Mouse (Mus musculus): ENCODE measurements around the gene Srp68. TPM values are rescaled to one million over a fixed set of nuclear protein-coding genes. Genes with fewer than 3 reads are reported as not detected.
A peak's percentile ranks its signal among the peaks of the same experiment; 100 is the strongest.

Gene Srp68
- total RNA-seq, 2 experiments from 2014 or later = 52.0 to 55.7 TPM

DNA sequence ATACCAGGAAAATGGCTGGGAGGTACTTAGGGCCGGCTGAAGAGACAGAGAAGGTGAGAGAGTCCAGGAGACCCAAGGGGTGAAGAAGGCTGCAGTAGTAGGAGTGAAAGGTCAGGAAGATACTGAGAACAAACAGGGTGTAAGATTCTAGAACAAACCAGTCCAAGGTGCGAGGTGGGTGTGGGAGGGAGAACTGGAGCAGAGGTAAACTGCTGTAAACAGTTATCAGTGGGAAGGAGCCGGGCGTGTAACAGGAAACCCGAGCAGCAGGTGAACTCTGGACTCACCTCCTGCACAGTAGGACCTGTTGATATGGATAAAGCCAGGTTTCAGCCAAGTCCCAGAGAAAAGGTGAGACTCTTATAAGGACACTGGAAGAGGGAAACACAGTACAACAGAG lies 63.3 kb downstream of the Srp68 start:
- DNase-seq (ENCODE audit: low spot score in 2 of 2) = no peak

DNA sequence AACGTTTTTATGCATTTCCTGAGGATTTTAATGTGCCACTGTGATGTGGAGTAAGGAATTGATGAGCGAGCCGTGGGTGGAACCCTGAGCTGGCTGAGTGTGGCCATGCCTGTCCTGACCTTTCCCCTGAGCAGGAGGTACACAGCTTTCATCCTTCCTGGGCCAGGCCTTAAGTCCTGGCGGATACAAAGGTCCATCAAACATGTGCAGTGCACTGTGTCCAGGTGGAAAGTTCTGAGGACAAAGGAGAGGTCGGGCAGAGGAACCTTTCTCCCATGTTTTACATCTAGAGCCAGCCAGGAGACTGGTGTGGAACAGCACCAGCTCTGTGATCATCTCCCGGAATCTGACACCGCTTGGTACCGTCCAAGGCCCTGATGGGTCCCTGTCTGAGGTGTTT lies 64.8 kb downstream of the Srp68 start:
- no peak for DNase-seq (ENCODE audit: low spot score in 2 of 2)

DNA sequence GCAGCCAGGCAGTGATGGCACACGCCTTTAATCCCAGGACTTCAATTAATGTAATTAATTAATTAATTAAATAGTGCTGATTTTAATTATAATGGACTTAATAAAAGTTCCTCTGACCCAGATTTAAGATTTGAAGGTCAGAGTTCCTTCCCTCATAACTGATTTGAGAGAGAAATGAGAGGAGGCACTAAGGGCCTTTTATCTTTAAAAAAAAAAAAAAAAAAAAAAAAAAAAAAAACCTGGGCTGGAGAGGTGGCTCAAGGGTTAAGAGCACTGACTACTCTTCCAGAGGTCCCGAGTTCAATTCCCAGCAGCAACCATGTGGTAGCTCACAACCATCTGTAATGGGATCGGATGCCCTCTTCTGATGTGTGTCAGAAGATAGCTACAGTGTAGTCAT lies 65.4 kb downstream of the Srp68 start:
- no peak for DNase-seq (ENCODE audit: low spot score in 2 of 2)

DNA sequence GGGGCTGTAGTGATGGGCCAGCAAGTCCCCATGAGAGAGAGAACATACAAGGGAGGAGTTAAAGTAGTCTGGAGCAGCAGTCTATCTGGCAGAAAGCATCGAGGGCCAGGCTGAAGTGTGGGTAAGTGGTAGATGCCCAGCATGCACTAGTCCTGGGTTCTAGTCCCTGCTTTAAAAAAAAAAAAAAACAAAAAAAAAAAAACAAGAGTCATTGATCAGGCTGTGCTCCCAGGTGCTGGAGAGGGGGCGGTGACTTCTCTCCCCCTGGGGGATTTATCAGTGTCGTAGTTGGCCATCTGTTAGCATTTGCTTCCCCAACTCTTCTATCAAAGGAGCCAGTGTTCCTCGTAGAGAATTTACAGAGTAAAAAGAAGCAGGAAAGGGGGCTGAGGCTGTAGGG lies 67.3 kb downstream of the Srp68 start:
- DNase-seq (ENCODE audit: low spot score in 2 of 2) = no peak

DNA sequence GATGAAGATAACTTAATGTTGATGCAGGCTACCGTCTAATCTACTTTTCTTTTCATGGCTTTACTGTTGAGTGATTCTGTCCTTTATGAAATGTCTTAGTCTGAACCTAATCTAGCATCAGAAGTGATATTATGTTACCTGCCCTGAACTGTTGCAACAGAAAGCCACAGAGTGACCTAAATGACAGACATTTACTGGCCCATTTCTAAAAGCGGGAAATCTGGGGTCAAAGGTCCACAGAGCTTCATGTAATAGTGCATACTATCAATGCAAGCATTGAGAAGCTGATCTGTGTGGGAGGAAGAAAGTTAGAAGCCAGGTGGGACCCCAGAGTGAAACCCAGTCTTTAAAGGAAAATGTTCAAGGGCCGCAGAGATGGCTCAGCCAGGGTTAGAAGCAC lies 70.9 kb downstream of the Srp68 start:
- DNase-seq (ENCODE audit: low spot score in 2 of 2) = no peak

DNA sequence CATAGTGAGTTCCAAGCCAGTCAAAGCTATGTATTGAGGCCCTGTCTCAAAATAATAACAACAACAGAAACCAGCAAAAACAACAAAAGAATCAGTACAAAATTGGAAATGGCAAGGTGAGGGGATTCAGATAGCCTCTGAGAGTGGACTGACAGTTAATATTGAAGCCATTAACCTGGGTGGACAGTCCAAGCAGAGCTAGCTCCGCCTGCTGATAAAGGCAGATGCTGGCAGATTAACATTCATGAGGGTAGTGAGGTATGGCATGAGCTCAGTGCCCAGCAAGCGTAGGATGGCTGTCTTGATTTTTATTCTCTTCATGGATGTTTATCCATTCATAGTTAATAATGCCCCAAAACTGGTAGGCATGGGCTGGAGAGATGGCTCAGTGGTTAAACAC lies 72.9 kb downstream of the Srp68 start:
- no peak for DNase-seq (ENCODE audit: low spot score in 2 of 2)

DNA sequence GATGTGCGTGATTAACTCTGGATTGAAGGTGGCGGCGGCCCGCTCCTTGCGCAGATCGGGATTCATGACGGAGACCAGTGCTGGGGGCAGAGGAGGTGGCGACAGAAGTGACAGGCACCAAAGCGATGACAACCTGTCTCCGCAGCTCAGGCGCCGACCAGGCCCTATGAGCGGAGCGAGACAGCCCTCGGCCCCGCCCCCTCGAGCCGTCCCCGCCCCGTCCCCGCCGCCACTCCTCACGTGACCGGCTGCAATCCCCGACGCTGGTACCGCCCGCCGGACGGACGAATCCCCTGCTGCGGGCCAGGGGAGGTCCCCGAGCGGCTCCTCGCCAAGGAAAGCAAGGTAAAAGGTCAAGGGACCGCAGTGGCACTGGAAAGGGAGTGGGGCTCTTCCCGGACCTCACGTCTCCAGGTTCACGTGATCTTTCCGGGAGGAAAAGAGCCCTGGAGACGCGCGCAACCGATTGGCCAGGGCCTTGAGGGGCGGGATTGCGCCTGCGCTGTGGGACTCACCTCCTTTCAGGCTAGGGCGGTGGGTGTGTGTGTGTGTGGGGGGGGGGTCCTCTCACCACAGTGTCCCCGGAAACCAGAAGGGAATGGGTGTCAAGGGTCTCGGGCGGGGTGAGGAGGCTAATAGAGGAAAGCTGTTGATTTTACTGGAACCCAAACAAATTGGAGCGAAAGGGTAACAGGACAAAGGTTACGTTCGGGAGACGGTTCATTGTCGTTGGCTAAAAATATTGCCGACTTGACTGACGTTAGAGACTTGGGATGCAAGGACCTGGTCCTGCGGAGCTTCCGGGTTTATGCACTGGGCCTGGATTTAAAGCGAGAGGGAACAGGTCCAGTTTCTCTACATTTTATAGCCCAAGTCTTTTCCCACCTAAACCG lies 75.1 kb downstream of the Srp68 start, which contains the start of the genes Ten1 and Acox1:
Ten1 (plus strand) TSS at position 217 of the 893 bp plus-strand sequence.
Acox1 (minus strand) TSS at position 407 of the 893 bp plus-strand sequence.
- peak; percentile 96 to 99 for DNase-seq (ENCODE audit: low spot score in 2 of 2)

DNA sequence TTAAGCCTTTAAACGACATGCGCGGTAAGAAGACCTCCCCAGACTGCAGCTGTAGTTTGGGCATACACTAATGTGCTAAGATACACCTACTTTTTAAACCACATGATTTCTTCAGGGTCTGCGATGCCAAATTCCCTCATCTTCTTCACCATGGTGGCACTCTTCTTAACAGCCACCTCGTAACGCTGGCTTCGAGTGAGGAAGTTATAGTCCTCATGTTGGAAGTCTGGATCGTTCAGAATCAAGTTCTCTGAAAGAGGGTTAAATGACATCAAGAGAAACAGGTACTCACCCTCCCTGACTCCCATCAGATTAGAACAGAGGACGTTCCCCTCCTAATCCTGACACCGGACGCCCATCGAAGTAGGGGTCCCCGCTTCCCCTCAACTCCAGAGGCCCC lies 75.9 kb downstream of the Srp68 start:
- no peak for DNase-seq (ENCODE audit: low spot score in 2 of 2)

- DNase-seq (ENCODE audit: low spot score in 2 of 2) = no peak
Measured at GRCm38 (mm10) chr11:116197584-116197906, 76.5 kb downstream of the Srp68 start.

DNA sequence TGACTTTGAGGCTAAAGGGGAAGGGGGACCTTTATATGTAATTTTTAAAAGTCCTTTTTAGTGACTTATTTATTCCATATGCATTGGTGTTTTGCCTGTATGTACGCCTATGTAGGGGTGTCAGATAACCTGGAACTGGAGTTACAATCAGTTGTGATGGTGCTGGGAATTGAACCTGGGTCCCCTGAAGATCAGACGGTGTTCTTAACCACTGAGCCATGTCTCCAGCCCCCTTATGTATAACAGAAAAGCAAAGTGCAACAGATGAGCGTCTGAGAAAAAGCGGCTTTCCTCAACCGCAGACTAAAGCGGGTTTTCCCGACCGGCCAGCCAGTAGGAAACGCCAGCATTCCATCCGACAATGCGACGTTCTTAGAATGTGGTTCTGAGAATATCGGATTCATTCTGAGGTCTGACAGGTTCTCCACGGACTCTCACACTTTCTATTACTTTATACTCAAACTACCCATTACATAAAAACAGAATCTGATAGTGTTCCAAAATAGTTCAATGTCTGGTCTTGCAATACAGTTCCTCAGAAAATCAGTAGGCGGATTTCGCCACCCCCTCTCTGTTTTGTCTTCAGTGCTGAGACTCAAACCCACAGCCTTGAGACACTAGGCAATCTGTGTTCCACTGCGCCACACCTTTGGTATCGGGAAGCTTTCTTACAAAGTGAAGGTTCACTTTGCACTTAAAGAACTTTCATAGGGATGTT lies 77.0 kb downstream of the Srp68 start:
- no peak for DNase-seq (ENCODE audit: low spot score in 2 of 2)

DNA sequence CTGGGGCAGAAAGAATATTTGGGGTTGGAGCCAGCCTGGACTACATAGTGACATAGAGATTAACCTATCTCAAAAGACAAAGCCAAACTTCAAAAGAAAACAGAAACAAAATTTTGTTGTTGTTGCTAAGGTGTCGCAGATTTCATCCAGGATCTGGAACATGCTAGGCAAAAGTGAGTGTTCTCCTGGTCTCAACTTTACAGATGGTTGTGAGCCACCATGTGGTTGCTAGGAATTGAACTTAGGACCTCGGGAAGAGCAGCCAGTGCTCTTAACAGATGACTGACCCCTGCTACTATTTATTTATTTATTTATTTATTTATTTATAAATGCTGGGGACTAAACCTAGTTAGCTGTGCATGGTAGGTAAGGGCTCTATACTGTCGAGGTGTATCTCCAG lies 77.7 kb downstream of the Srp68 start:
- no peak for DNase-seq (ENCODE audit: low spot score in 2 of 2)

DNA sequence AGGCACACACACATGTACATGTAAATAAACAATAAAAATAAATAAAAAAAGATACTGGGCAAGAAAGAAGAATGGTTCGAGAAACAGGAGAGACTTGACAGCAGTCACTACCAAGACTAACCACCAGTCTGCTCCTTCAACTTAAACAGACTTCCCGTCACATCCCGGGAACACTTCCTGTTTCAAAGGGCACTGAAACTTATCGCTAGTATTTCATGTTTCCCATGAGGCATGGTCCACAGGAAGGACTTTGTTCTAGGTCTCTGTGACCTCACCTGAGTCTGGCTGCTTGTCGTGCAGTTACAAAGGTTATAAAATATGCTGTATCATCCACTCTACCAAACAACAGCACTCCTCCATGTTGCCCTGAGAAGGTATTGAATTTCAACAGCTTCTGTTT lies 78.8 kb downstream of the Srp68 start:
- DNase-seq (ENCODE audit: low spot score in 2 of 2) = no peak

Other genes with a start within 250 kb of the Srp68 start
- gene H3f3b, start 246.3 kb downstream of the Srp68 start, total RNA-seq (2021) = 100 to 1,000 TPM; 338 to 355 TPM
- gene Unk, start 243.9 kb downstream of the Srp68 start, total RNA-seq (2021) = 10 to 100 TPM; 22.0 to 25.3 TPM
- gene Unc13d, start 196.3 kb downstream of the Srp68 start, total RNA-seq (2021) = 1 to 10 TPM; 1.3 to 2.1 TPM
- gene Wbp2, start 187.2 kb downstream of the Srp68 start, total RNA-seq (2021) = 100 to 1,000 TPM; 287 to 295 TPM
- gene Trim47, start 147.0 kb downstream of the Srp68 start, total RNA-seq (2021) = 1 to 10 TPM; 5.7 to 7.8 TPM
- gene Trim65, start 143.1 kb downstream of the Srp68 start, total RNA-seq (2021) = 1 to 10 TPM; 6.0 to 6.6 TPM
- gene Mrpl38, start 135.3 kb downstream of the Srp68 start, total RNA-seq (2021) = 10 to 100 TPM; 55.3 to 63.7 TPM
- gene Fbf1, start 106.1 kb downstream of the Srp68 start, total RNA-seq (2021) = 100 to 1,000 TPM in 1 of 2 experiments, 10 to 100 TPM in 1; 87.9 to 102 TPM
- 10 to 100 TPM; 42.9 to 53.7 TPM for gene Ten1, start 75.4 kb downstream of the Srp68 start, total RNA-seq (2021)
- 100 to 1,000 TPM; 123 to 125 TPM for gene Acox1, start 75.2 kb downstream of the Srp68 start, total RNA-seq (2021)
- under 1 TPM; 0.44 to 0.72 TPM for gene Evpl, start 36.1 kb downstream of the Srp68 start, total RNA-seq (2021)
- not detected for gene Galr2, start 6.7 kb upstream of the Srp68 start, total RNA-seq (2021)
- 10 to 100 TPM; 76.5 to 77.8 TPM for gene Exoc7, start 33.0 kb upstream of the Srp68 start, total RNA-seq (2021)
- gene Foxj1, start 61.2 kb upstream of the Srp68 start, total RNA-seq (2021) = 10 to 100 TPM in 1 of 2 experiments, 1 to 10 TPM in 1; 6.9 to 13.4 TPM
- gene Rnf157, start 138.8 kb upstream of the Srp68 start, total RNA-seq (2021) = 100 to 1,000 TPM; 236 to 242 TPM
- gene Ubald2, start 159.9 kb upstream of the Srp68 start, total RNA-seq (2021) = 10 to 100 TPM; 38.7 to 41.4 TPM
- gene Qrich2, start 192.0 kb upstream of the Srp68 start, total RNA-seq (2021) = under 1 TPM in 1 of 2 experiments, not detected in 1; 0.07 TPM
- 10 to 100 TPM; 86.1 to 90.6 TPM for gene Prpsap1, start 220.0 kb upstream of the Srp68 start, total RNA-seq (2021)

All from layer of hippocampus, postnatal 14 days (tissue).